Mouse (Mus musculus) right cerebral cortex, postnatal 4 days (tissue): ENCODE results near the gene Fam69b.

Source experiments
- DNase-seq: peaks from one replicate; pipeline ENCODE4 v3.0.0-alpha.2; 2022

Gene Fam69b

GRCm38 (mm10) chr2:26599965-26600364 lies 28.3 kb upstream of the Fam69b start:
- DNase-seq: no peak

- DNase-seq: no peak
Measured at GRCm38 (mm10) chr2:26600664-26601063, 27.6 kb upstream of the Fam69b start.

GRCm38 (mm10) chr2:26601595-26601994 lies 26.7 kb upstream of the Fam69b start:
- DNase-seq: no peak

GRCm38 (mm10) chr2:26602631-26603030 lies 25.6 kb upstream of the Fam69b start:
- DNase-seq: no peak

GRCm38 (mm10) chr2:26603159-26603558 lies 25.1 kb upstream of the Fam69b start:
- no peak for DNase-seq

- peak; percentile 70 for DNase-seq
Measured at GRCm38 (mm10) chr2:26603720-26604671, 24.3 kb upstream of the Fam69b start, which contains the start of gene Agpat2. Gene Agpat2 (minus strand): TSS chr2:26604417.

- no peak for DNase-seq
Measured at GRCm38 (mm10) chr2:26605331-26605730, 22.9 kb upstream of the Fam69b start.

GRCm38 (mm10) chr2:26606579-26606978 lies 21.7 kb upstream of the Fam69b start:
- DNase-seq: no peak

GRCm38 (mm10) chr2:26607056-26607910 lies 21.0 kb upstream of the Fam69b start:
- no peak for DNase-seq

GRCm38 (mm10) chr2:26608781-26609180 lies 19.5 kb upstream of the Fam69b start:
- no peak for DNase-seq

GRCm38 (mm10) chr2:26609261-26609661 lies 19.0 kb upstream of the Fam69b start:
- DNase-seq: no peak

- DNase-seq: no peak
Measured at GRCm38 (mm10) chr2:26610526-26610925, 17.7 kb upstream of the Fam69b start.

- DNase-seq: no peak
Measured at GRCm38 (mm10) chr2:26611054-26611453, 17.2 kb upstream of the Fam69b start.

GRCm38 (mm10) chr2:26611896-26612295 lies 16.4 kb upstream of the Fam69b start:
- DNase-seq: no peak

GRCm38 (mm10) chr2:26614903-26615302 lies 13.4 kb upstream of the Fam69b start:
- DNase-seq: no peak

- no peak for DNase-seq
Measured at GRCm38 (mm10) chr2:26615459-26616124, 12.7 kb upstream of the Fam69b start.

GRCm38 (mm10) chr2:26617331-26617730 lies 10.9 kb upstream of the Fam69b start:
- DNase-seq: no peak

GRCm38 (mm10) chr2:26617928-26618327 lies 10.3 kb upstream of the Fam69b start:
- no peak for DNase-seq

- DNase-seq: no peak
Measured at GRCm38 (mm10) chr2:26621246-26621645, 7.0 kb upstream of the Fam69b start.

- no peak for DNase-seq
Measured at GRCm38 (mm10) chr2:26622984-26623383, 5.3 kb upstream of the Fam69b start.

- DNase-seq: no peak
Measured at GRCm38 (mm10) chr2:26625419-26625818, 2.8 kb upstream of the Fam69b start.

GRCm38 (mm10) chr2:26626081-26626480 lies 2.2 kb upstream of the Fam69b start:
- DNase-seq: no peak
